Mouse (Mus musculus) intestine, embryonic 14.5 days (tissue): ENCODE measurements around the gene Cbfa2t3. TPM values are rescaled to one million over a fixed set of nuclear protein-coding genes. Genes with fewer than 3 reads are reported as not detected.
"Not testable (repeated sequence)": the region's sequence is repeated elsewhere in the genome, so short reads cannot be mapped to it uniquely, and the experiment has no call there.

Experiments
- ATAC-seq: fragments of 200-750 bp; cut with Nextera tagmentation; replicated peaks from 2 replicates; pipeline ENCODE4 v1.8.0; 2017; ENCODE audit warnings: low read depth, moderate number of reproducible peaks, moderate TSS enrichment, moderate library complexity; ENCODE audit not compliant: low FRiP score, low TSS enrichment
- DNase-seq: peaks from one replicate; pipeline ENCODE4 v3.0.0-alpha.2; 2018; ENCODE audit warnings: low spot score
- H3K27ac ChIP-seq: fragments of 300-500 bp; sonication (generic); 2 replicates; pipeline ENCODE4 v1.5.1; 2014; ENCODE audit warnings: low read depth, mild to moderate bottlenecking, control low read depth
- H3K27me3 ChIP-seq: fragments of 300-500 bp; sonication (generic); replicated peaks from 2 replicates; pipeline ENCODE4 v1.6.1; 2014; ENCODE audit warnings: low read length, control low read depth; ENCODE audit not compliant: control insufficient read depth, insufficient read depth
- H3K36me3 ChIP-seq: fragments of 300-500 bp; sonication (generic); 2 replicates; pipeline ENCODE4 v1.6.1; 2014; ENCODE audit warnings: low read length, control low read depth; ENCODE audit not compliant: control insufficient read depth, insufficient read depth
- H3K4me1 ChIP-seq: fragments of 300-500 bp; sonication (generic); replicated peaks from 2 replicates; pipeline ENCODE4 v1.6.1; 2014; ENCODE audit warnings: low read length, control low read depth, mixed read lengths; ENCODE audit not compliant: control insufficient read depth, insufficient read depth
- H3K4me2 ChIP-seq: fragments of 300-500 bp; sonication (generic); 2 replicates; pipeline ENCODE4 v1.6.1; 2014; ENCODE audit warnings: low read length
- H3K4me3 ChIP-seq: fragments of 300-500 bp; sonication (generic); 2 replicates; pipeline ENCODE4 v1.5.1; 2014; ENCODE audit warnings: low read depth, low read length, control low read depth, mixed read lengths
- H3K9ac ChIP-seq: fragments of 300-500 bp; sonication (generic); 2 replicates; pipeline ENCODE4 v1.6.1; 2014; ENCODE audit warnings: mild to moderate bottlenecking, low read length
- H3K9me3 ChIP-seq: fragments of 300-500 bp; sonication (generic); 2 replicates; pipeline ENCODE4 v1.6.1; 2016; ENCODE audit warnings: low read length, control low read depth; ENCODE audit not compliant: control insufficient read depth
- WGBS: fragments of 180-500 bp; shearing (Covaris S2); extraction: QIAGEN DNeasy Blood & Tissue Kit; methylation state at CpG from one replicate; pipeline ENCODE4 v1.1.7; 2014; 5-methylcytosine and 5-hydroxymethylcytosine counted together
- polyA plus RNA-seq: library from polyadenylated mRNA; unstranded; fragments of >200 nt; fragmentation: Nextera tagmentation; extraction: Ambion mirVana; gene quantifications from 2 replicates; pipeline ENCODE4 v1.2.1, GENCODE M21; 2014

Gene Cbfa2t3
- polyA plus RNA-seq, 1 experiment from 2014 or later = 4.0 TPM

GRCm38 (mm10) chr8:122639521-122640248 is 59.2 kb downstream of the Cbfa2t3 start:
- Histone ChIP-seq H3K4me1 (peaks cover 49% of the 10 kb centered on the region), H3K4me2 (peak overlapping the region; percentile 12), H3K9ac (no peak overlapping the region), H3K36me3 (no peaks in the 10 kb centered on the region), H3K27me3 (no peaks in the 10 kb centered on the region), H3K27ac (peak overlapping the region; percentile 65; the same call in 1 of the 2 replicates), H3K9me3 (no peaks in the 10 kb centered on the region), H3K4me3 (no peak overlapping the region)
- DNase-seq (peak; percentile 69), ATAC-seq (no peak; the same call in 1 of the 2 replicates)
- WGBS = 17% methylated on average over 16 of the region's 16 CpGs

- DNase-seq (no peak), ATAC-seq (no peak)
- Histone ChIP-seq H3K4me1 (peaks cover 49% of the 10 kb centered on the region), H3K27ac (no peak overlapping the region), H3K4me2 (no peak overlapping the region), H3K9ac (no peak overlapping the region), H3K9me3 (no peaks in the 10 kb centered on the region), H3K36me3 (no peaks in the 10 kb centered on the region), H3K27me3 (no peaks in the 10 kb centered on the region), H3K4me3 (no peak overlapping the region)
- WGBS = 77% methylated on average over 16 of the region's 16 CpGs
Observed at GRCm38 (mm10) chr8:122638601-122639000, 60.3 kb downstream of the Cbfa2t3 start.

GRCm38 (mm10) chr8:122637230-122637629 is 61.7 kb downstream of the Cbfa2t3 start:
- Histone ChIP-seq H3K27me3 (no peaks in the 10 kb centered on the region), H3K9ac (no peak overlapping the region), H3K9me3 (no peaks in the 10 kb centered on the region), H3K4me1 (peaks cover 49% of the 10 kb centered on the region), H3K36me3 (no peaks in the 10 kb centered on the region), H3K4me2 (no peak overlapping the region), H3K27ac (no peak overlapping the region), H3K4me3 (no peak overlapping the region)
- WGBS = 89% methylated on average over 9 of the region's 9 CpGs
- DNase-seq = no peak
- ATAC-seq = no peak

GRCm38 (mm10) chr8:122636803-122637175 is 62.1 kb downstream of the Cbfa2t3 start:
- Histone ChIP-seq H3K9ac (no peak overlapping the region), H3K9me3 (no peaks in the 10 kb centered on the region), H3K36me3 (no peaks in the 10 kb centered on the region), H3K27ac (no peak overlapping the region), H3K27me3 (no peaks in the 10 kb centered on the region), H3K4me2 (no peak overlapping the region), H3K4me1 (peaks cover 49% of the 10 kb centered on the region), H3K4me3 (no peak overlapping the region)
- ATAC-seq (no peak), DNase-seq (no peak)
- 33% methylated on average over 9 of the region's 9 CpGs for WGBS

GRCm38 (mm10) chr8:122635878-122636802 is 62.8 kb downstream of the Cbfa2t3 start:
- H3K4me1 ChIP-seq = peaks cover 43% of the 10 kb centered on the region
- no peak overlapping the region for H3K9ac ChIP-seq
- no peaks in the 10 kb centered on the region for H3K36me3 ChIP-seq
- no peaks in the 10 kb centered on the region for H3K27me3 ChIP-seq
- 29% methylated on average over 14 of the region's 14 CpGs for WGBS
- peak; percentile 90 for ATAC-seq
- no peak overlapping the region for H3K4me2 ChIP-seq
- DNase-seq = peak; percentile 76
- H3K9me3 ChIP-seq = no peaks in the 10 kb centered on the region
- peak overlapping the region; percentile 67; the same call in 1 of the 2 replicates for H3K27ac ChIP-seq
- H3K4me3 ChIP-seq = no peak overlapping the region

- H3K4me1 ChIP-seq = peaks cover 17% of the 10 kb centered on the region; the same call in 1 of the 2 replicates
- no peak overlapping the region for H3K9ac ChIP-seq
- 94% methylated on average over 14 of the region's 14 CpGs for WGBS
- H3K36me3 ChIP-seq = no peaks in the 10 kb centered on the region
- no peak overlapping the region for H3K4me3 ChIP-seq
- H3K27me3 ChIP-seq = 0 out of 2 replicates have a peak, but pooled peaks cover 5% of the 10 kb centered on the region
- ATAC-seq = no peak
- no peak for DNase-seq
- no peak overlapping the region for H3K4me2 ChIP-seq
- no peaks in the 10 kb centered on the region for H3K9me3 ChIP-seq
- H3K27ac ChIP-seq = no peak overlapping the region
Observed at GRCm38 (mm10) chr8:122633205-122633604, 65.7 kb downstream of the Cbfa2t3 start.

GRCm38 (mm10) chr8:122632134-122632533 is 66.8 kb downstream of the Cbfa2t3 start:
- not testable (repeated sequence) for H3K9me3 ChIP-seq, H3K27ac ChIP-seq, H3K9ac ChIP-seq, H3K4me2 ChIP-seq, H3K4me3 ChIP-seq, H3K36me3 ChIP-seq, H3K27me3 ChIP-seq, DNase-seq, ATAC-seq
- WGBS = 82% methylated on average over 3 of the region's 3 CpGs
- peaks cover 16% of the 10 kb centered on the region; the same call in 1 of the 2 replicates for H3K4me1 ChIP-seq

GRCm38 (mm10) chr8:122630696-122631095 is 68.2 kb downstream of the Cbfa2t3 start:
- Histone ChIP-seq H3K27me3 (0 out of 2 replicates have a peak, but pooled peaks cover 5% of the 10 kb centered on the region), H3K4me3 (no peak overlapping the region), H3K9ac (no peak overlapping the region), H3K27ac (no peak overlapping the region), H3K4me1 (0 out of 2 replicates have a peak, but pooled peaks cover 4% of the 10 kb centered on the region), H3K9me3 (no peaks in the 10 kb centered on the region), H3K4me2 (peak overlapping the region; percentile 18), H3K36me3 (no peaks in the 10 kb centered on the region)
- DNase-seq = no peak
- 58% methylated on average over 22 of the region's 22 CpGs for WGBS
- no peak for ATAC-seq
